Mouse (Mus musculus): Measurements from ENCODE around the gene Pard3.

GRCm38 (mm10) chr8:127585618-127586017, 521.9 kb downstream of the Pard3 start:
- TF ChIP-seq CTCF (conservative IDR thresholded peaks at IDR 0.05; ENCODE audit: low read length) (no peak), NANOG (IDR thresholded peaks at IDR 0.05; ENCODE audit: borderline replicate concordance, low read length) (no peak)

Measured in E14TG2a.4 (cell line).